Mouse (Mus musculus) embryonic facial prominence, embryonic 11.5 days (tissue): ENCODE measurements around the gene H2-Q7. TPM values are rescaled to one million over a fixed set of nuclear protein-coding genes. Genes with fewer than 3 reads are reported as not detected.
A peak's percentile ranks its signal among the peaks of the same experiment; 100 is the strongest.
"Not testable (repeated sequence)": the region's sequence is repeated elsewhere in the genome, so short reads cannot be mapped to it uniquely, and the experiment has no call there.

Experiments used
- ATAC-seq: fragments of 200-750 bp; cut with Nextera tagmentation; replicated peaks from 2 replicates; pipeline ENCODE4 v1.8.0; 2017; ENCODE audit warnings: low read depth; ENCODE audit not compliant: insufficient number of reproducible peaks, low FRiP score, low TSS enrichment
- DNase-seq: peaks from one replicate; pipeline ENCODE4 v3.0.0-alpha.2; 2015; ENCODE audit warnings: low spot score
- H3K27ac ChIP-seq: fragments of 300-500 bp; sonication (generic); replicated peaks from 2 replicates; pipeline ENCODE4 v1.5.1; 2014; ENCODE audit warnings: mild to moderate bottlenecking, low read depth, low read length, control low read depth
- H3K27me3 ChIP-seq: fragments of 300-500 bp; sonication (generic); 2 replicates; pipeline ENCODE4 v1.6.1; 2014; ENCODE audit warnings: mild to moderate bottlenecking, low read length, moderate library complexity, mixed read lengths; ENCODE audit not compliant: control insufficient read depth, insufficient read depth
- H3K36me3 ChIP-seq: fragments of 300-500 bp; sonication (generic); replicated peaks from 2 replicates; pipeline ENCODE4 v1.6.1; 2014; ENCODE audit warnings: low read depth, mild to moderate bottlenecking, low read length, moderate library complexity, mixed read lengths; ENCODE audit not compliant: control insufficient read depth, insufficient read depth
- H3K4me1 ChIP-seq: fragments of 300-500 bp; sonication (generic); 2 replicates; pipeline ENCODE4 v1.6.1; 2014; ENCODE audit warnings: low read length, mixed read lengths; ENCODE audit not compliant: control insufficient read depth, insufficient read depth
- H3K4me2 ChIP-seq: fragments of 300-500 bp; sonication (generic); 2 replicates; pipeline ENCODE4 v1.6.1; 2014; ENCODE audit warnings: low read depth, mild to moderate bottlenecking, control low read depth, low read length, moderate library complexity
- H3K4me3 ChIP-seq: fragments of 300-500 bp; sonication (generic); 2 replicates; pipeline ENCODE4 v1.5.1; 2014; ENCODE audit warnings: low read depth, low read length, control low read depth
- H3K9ac ChIP-seq: fragments of 300-500 bp; sonication (generic); replicated peaks from 2 replicates; pipeline ENCODE4 v1.6.1; 2014; ENCODE audit warnings: mild to moderate bottlenecking, control low read depth, low read length
- H3K9me3 ChIP-seq: fragments of 300-500 bp; sonication (generic); replicated peaks from 2 replicates; pipeline ENCODE4 v1.6.1; 2016; ENCODE audit warnings: mild to moderate bottlenecking, low read length, inconsistent platforms, mixed read lengths; ENCODE audit not compliant: control insufficient read depth
- WGBS: fragments of 180-500 bp; shearing (Covaris S2); extraction: QIAGEN DNeasy Blood & Tissue Kit; methylation state at CpG from one replicate; pipeline ENCODE4 v1.1.7; 2014; 5-methylcytosine and 5-hydroxymethylcytosine counted together
- polyA plus RNA-seq: library from polyadenylated mRNA; unstranded; fragments of >200 nt; fragmentation: Nextera tagmentation; extraction: Ambion mirVana; gene quantifications from 2 replicates; pipeline ENCODE4 v1.2.1, GENCODE M21; 2014

Gene H2-Q7
- 8.4 and 8.8 TPM in 2 replicates for polyA plus RNA-seq

DNA sequence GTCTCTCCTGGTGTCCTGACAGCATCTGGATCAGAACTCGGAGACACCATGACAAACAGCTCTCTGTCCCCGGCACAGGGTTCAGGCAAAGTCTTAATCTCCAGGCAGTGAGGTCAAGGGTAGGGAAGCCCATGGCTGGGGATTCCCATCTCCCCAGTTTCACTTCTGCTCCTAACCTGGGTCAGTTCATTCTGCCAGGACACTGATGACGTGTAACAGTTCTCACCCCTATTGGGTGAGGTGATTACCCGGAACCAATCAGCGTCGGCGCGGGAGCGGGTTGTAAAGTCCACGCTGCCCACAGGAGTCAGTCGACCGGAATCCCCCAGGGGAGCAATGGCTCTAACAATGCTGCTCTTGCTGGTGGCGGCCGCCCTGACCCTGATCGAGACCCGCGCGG, at the start of gene H2-Q7:
Gene H2-Q7 (plus strand): TSS at position 271 of the 400 bp plus-strand sequence.
- not testable (repeated sequence) for H3K27ac ChIP-seq, H3K36me3 ChIP-seq, H3K4me1 ChIP-seq, H3K27me3 ChIP-seq, H3K9me3 ChIP-seq
- Histone ChIP-seq H3K4me2 (peak within 1 kb of the TSS; percentile 90), H3K9ac (peak within 1 kb of the TSS; percentile 52), H3K4me3 (peak within 1 kb of the TSS; percentile 40)
- DNase-seq (peak; percentile 87), ATAC-seq (peak; percentile 77)
- WGBS, result 2% methylated on average over 15 of the region's 18 CpGs

DNA sequence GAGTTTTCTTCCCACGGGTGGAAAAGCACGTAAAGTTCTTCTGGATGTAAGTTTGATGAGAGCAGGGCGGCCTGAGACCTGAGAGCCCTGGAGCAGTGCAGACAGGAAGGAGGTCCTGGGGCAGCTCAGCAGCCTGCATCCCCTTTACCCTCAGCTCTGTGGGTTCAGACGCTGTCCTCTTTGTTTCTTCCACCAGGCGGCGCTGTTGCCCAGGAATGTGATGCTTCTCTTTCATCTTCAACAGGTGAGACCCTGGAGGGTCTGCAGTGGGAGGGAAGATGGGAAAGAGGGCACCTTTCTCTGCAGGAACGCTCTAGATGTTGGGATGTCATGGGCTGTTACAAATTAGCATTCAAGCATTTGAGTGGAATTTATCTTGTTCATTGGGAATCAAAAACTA, 49.2 kb upstream of the H2-Q7 start:
- H3K9me3 ChIP-seq, H3K4me2 ChIP-seq, H3K9ac ChIP-seq, H3K27me3 ChIP-seq, H3K4me1 ChIP-seq, H3K4me3 ChIP-seq, H3K27ac ChIP-seq, H3K36me3 ChIP-seq, ATAC-seq: not testable (repeated sequence)
- 8% methylated on average over 7 of the region's 7 CpGs for WGBS
- peak; percentile 56 for DNase-seq

DNA sequence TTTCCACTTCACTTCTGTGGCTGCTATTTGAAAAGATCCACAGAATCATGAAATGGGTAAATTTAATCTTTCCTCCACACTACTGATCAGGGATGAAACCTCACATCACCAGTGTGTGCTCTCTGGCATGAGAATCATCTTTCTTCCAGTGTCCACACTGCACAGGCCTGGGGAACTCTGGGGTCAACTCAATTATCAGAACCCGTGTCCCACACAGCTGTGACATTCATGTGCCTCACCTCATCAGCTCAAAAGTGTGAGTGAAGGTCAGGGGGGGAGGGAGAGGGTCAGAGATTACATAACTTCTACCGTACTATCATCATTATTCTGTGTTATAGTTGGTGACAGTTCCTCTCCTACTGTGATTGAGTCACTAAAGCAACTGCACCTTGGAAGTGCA, 46.3 kb upstream of the H2-Q7 start:
- H3K27me3 ChIP-seq, DNase-seq, H3K9ac ChIP-seq, H3K4me2 ChIP-seq, H3K27ac ChIP-seq, ATAC-seq, H3K4me1 ChIP-seq, H3K36me3 ChIP-seq, H3K4me3 ChIP-seq, H3K9me3 ChIP-seq: not testable (repeated sequence)
- WGBS, result 59% methylated on average over 2 of the region's 2 CpGs

DNA sequence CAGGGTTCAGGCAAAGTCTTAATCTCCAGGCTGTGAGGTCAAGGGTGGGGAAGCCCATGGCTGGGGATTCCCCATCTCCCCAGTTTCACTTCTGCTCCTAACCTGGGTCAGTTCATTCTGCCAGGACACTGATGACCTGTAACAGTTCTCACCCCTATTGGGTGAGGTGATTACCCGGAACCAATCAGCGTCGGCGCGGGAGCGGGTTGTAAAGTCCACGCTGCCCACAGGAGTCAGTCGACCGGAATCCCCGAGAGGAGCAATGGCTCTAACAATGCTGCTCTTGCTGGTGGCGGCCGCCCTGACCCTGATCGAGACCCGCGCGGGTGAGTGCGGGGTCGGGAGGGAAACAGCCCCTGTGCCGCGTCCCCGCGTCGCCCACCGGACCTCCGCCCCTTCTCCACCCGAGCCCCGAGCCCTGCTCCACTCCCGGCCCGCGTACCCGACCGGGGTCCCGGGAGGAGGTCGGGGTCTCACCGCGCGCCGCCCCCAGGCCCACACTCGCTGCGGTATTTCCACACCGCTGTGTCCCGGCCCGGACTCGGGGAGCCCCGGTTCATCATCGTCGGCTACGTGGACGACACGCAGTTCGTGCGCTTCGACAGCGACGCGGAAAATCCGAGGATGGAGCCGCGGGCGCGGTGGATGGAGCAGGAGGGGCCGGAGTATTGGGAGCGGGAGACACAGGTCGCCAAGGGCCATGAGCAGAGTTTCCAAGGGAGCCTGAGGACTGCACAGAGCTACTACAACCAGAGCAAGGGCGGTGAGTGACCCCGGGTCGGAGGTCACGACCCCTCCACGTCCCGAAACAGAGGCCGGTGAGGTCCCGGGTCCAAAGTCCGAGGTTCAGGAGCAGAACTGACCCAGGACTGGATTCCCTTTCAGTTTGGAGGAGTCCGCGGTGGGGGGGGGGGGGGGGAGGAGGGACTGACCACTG, 44.8 kb upstream of the H2-Q7 start:
- not testable (repeated sequence) for H3K36me3 ChIP-seq, H3K9me3 ChIP-seq, H3K27ac ChIP-seq, H3K9ac ChIP-seq, H3K27me3 ChIP-seq, H3K4me1 ChIP-seq, DNase-seq
- ATAC-seq, result peak; percentile 90
- 3% methylated on average over 43 of the region's 75 CpGs for WGBS
- Histone ChIP-seq H3K4me2 (peak overlapping the region; percentile 43), H3K4me3 (peak overlapping the region; percentile 12; the same call in 1 of the 2 replicates)

DNA sequence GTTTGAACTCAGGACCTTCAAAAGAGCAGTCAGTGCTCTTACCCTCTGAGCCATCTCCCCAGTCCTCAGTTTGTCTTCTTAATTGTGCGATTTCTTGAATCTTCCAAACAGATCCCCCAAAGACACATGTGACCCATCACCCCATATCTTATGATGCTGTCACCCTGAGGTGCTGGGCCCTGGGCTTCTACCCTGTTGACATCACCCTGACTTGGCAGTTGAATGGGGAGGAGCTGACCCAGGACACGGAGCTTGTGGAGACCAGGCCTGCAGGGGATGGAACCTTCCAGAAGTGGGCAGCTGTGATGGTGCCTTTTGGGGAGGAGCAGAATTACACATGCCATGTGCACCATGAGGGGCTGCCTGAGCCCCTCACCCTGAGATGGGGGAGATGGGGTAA, 42.0 kb upstream of the H2-Q7 start:
- H3K36me3 ChIP-seq, H3K27ac ChIP-seq, H3K4me2 ChIP-seq, H3K9me3 ChIP-seq, H3K4me1 ChIP-seq, H3K9ac ChIP-seq, DNase-seq, H3K27me3 ChIP-seq, H3K4me3 ChIP-seq, ATAC-seq: not testable (repeated sequence)
- 85% methylated on average over 2 of the region's 2 CpGs for WGBS

DNA sequence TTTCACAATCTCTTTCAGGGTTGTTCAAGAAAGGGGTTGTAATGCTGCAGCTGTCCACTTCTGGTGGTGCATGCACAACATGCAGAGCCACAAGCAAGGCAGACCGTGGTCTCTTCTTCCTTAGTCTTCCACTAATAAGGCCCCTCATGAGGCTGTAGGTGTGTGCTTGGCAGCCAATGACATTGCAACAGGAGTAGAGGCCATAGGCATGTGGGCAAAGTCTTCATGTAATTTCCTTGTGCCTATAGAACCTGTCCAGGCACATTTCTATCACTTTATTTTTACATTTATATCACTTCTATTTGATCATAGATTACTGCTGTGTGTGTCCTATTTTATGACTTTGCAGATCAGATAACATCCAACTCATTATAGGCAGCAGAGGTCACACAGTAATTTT, 25.9 kb upstream of the H2-Q7 start:
- not testable (repeated sequence) for H3K36me3 ChIP-seq, H3K4me1 ChIP-seq, H3K27ac ChIP-seq, ATAC-seq, H3K9ac ChIP-seq, H3K4me3 ChIP-seq, H3K27me3 ChIP-seq, H3K9me3 ChIP-seq, H3K4me2 ChIP-seq, DNase-seq
- no CpG with 5 or more reads among the region's 1 CpGs for WGBS

DNA sequence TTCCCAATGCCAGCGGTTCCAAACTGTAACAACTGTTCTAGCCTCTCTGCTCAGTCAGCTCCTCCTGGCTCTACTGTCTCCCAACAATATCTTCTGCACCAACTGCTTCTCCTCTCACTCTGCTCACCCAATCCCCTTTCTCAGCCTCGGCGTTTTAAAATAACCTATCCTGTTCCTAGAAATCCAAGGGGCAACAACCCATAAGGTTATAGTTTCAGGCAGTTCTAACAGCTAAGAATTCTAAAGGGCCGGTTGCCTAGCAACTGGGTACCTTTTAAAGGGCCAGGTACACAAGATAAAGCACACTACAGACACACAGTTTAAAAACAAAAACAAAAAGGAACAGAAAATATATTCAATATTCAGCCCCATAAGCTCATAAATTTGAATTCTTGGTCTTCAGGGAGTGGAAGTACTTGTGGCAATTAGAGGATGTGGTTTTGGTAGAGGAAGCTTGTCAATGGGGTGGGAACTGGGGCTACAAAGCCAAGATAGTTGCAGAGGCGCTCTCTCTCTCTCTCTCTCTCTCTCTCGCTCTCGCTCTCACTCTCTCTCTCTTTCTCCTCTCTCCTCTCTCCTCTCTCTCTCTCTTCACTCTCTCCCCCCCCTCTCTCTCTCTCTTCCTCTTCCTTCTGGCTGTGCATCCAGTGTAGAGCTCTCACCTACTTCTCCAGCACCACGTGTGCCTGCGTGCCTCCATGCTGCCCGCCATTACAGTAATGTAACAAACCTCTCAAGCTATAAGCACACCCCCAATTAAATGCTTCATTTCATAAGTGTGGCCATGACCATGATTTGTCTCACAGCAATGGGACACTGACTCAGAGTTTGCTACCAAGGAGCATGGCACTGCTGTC, 23.5 kb upstream of the H2-Q7 start:
- H3K27me3 ChIP-seq, H3K27ac ChIP-seq, DNase-seq, H3K36me3 ChIP-seq, H3K4me1 ChIP-seq, H3K9ac ChIP-seq, ATAC-seq, H3K4me3 ChIP-seq, H3K4me2 ChIP-seq, H3K9me3 ChIP-seq: not testable (repeated sequence)
- WGBS, result 71% methylated on average over 3 of the region's 10 CpGs

DNA sequence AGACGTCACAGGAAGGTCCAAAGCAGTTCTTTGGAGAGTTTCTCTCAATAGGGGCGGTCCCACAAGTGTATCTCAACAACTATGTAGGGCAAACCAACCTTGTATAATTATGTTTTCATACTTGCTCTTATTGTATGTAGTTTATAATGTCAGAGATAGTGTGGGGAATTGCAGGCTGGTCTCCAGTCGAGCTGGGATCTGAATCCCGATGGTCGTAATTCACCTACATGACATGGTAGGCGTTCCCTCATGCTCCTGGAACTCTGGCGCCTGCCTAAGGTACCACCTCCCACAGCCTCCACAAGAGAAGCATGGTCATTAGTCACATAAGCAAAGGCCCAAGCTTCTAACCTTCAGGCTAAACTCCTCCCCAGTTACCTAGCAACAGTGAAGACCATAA, 20.2 kb upstream of the H2-Q7 start:
- no peak for ATAC-seq
- Histone ChIP-seq H3K4me2 (no peak overlapping the region), H3K9me3 (no peaks in the 10 kb centered on the region), H3K27ac (no peak overlapping the region), H3K9ac (no peak overlapping the region), H3K36me3 (no peaks in the 10 kb centered on the region), H3K4me3 (no peak overlapping the region), H3K4me1 (no peaks in the 10 kb centered on the region), H3K27me3 (no peaks in the 10 kb centered on the region)
- WGBS, result 82% methylated on average over 7 of the region's 7 CpGs
- no peak for DNase-seq
